Mouse (Mus musculus): ENCODE measurements around the gene Foxo4. TPM values are rescaled to one million over a fixed set of nuclear protein-coding genes. Genes with fewer than 3 reads are reported as not detected.

Gene Foxo4
- total and polyA plus RNA-seq, 2 experiments from 2014 or later: 1.6 to 34.3 TPM

DNA sequence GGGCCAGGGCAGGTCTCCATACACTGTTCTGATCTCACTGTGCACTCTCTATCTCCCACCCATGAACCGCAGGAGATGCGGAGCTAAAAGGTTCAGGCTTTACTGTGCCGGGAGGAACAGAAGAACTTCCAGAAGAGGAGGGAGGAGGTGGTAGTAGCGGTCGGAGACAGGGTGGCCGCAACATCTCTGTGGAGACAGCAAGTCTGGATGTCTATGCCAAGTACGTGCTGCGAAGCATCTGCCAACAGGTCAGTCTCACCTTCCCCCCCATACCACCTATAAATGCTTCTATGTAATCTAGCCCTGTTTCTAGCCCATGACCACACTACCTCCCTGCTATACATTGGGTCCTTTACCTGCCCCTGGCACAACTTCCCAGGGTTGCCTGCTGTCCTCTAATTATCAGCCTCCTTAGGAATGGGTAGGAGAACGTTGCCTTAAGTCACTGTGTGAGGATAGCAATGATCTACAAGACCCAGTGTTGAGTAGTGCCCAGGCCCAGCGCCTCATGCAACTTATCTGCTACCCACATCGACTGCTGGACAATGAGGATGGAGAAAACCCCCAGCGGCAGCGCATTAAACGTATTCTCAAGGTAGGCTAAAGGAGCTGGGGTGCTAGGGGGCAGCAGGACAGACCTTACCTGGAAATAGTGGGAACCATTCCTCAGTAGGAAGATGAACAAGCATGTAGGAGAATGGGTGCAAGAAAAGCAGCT, 31.8 kb downstream of the Foxo4 start:
- no peak overlapping the region for H3K9ac ChIP-seq (replicated peaks; ENCODE audit: low read depth, low read length)
- H3K4me3 ChIP-seq (ENCODE audit: low read depth, low read length): no peak overlapping the region
- no peaks in the 10 kb centered on the region for H3K9me3 ChIP-seq (replicated peaks; ENCODE audit: control insufficient read depth, low read length)
- no peak for ATAC-seq (ENCODE audit: insufficient read depth, low read depth)
- peaks cover 50% of the 10 kb centered on the region for H3K36me3 ChIP-seq (replicated peaks; ENCODE audit: control insufficient read depth, insufficient read depth, low read length)
- TF ChIP-seq CTCF (IDR thresholded peaks at IDR 0.05; ENCODE audit: low read depth) (no peak), EP300 (IDR thresholded peaks at IDR 0.05; ENCODE audit: low read depth) (no peak)
- no peak overlapping the region for H3K4me2 ChIP-seq (ENCODE audit: low read depth, low read length)
- DNase-seq (ENCODE audit: low spot score): no peak
- no peaks in the 10 kb centered on the region for H3K4me1 ChIP-seq (ENCODE audit: control insufficient read depth, insufficient read depth)
- H3K27ac ChIP-seq (ENCODE audit: low read depth): no peak overlapping the region
- H3K27me3 ChIP-seq (ENCODE audit: control insufficient read depth, insufficient read depth, low read length): no peaks in the 10 kb centered on the region
- 89% methylated on average over 13 of the region's 14 CpGs for WGBS

DNA sequence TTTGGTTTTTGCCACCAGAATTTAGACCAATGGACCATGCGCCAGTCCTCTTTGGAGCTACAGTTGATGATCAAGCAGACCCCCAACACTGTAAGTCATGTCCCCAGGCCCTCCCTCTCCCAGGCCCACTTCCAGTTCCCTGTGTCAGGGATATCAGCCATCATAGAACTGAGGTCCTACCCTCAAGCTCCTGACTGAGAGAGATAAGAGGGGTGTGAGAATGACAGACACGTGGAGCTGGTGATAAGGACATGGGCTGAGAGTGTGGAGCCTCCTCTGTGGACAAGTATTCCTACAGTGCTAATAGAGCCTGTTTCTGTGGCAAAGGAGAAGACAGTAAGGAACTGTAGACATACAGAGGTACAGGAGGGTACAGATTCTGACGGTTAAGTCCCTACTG, 33.2 kb downstream of the Foxo4 start:
- Histone ChIP-seq H3K4me3 (ENCODE audit: low read depth, low read length) (no peak overlapping the region), H3K27ac (ENCODE audit: low read depth) (no peak overlapping the region), H3K36me3 (replicated peaks; ENCODE audit: control insufficient read depth, insufficient read depth, low read length) (peaks cover 56% of the 10 kb centered on the region), H3K27me3 (ENCODE audit: control insufficient read depth, insufficient read depth, low read length) (no peaks in the 10 kb centered on the region), H3K4me2 (ENCODE audit: low read depth, low read length) (no peak overlapping the region), H3K9ac (replicated peaks; ENCODE audit: low read depth, low read length) (no peak overlapping the region), H3K4me1 (ENCODE audit: control insufficient read depth, insufficient read depth) (no peaks in the 10 kb centered on the region), H3K9me3 (replicated peaks; ENCODE audit: control insufficient read depth, low read length) (no peaks in the 10 kb centered on the region)
- ATAC-seq (ENCODE audit: insufficient read depth, low read depth) (no peak), DNase-seq (ENCODE audit: low spot score) (no peak)
- 56% methylated on average over 3 of the region's 3 CpGs for WGBS
- TF ChIP-seq CTCF (IDR thresholded peaks at IDR 0.05; ENCODE audit: low read depth): no peak

DNA sequence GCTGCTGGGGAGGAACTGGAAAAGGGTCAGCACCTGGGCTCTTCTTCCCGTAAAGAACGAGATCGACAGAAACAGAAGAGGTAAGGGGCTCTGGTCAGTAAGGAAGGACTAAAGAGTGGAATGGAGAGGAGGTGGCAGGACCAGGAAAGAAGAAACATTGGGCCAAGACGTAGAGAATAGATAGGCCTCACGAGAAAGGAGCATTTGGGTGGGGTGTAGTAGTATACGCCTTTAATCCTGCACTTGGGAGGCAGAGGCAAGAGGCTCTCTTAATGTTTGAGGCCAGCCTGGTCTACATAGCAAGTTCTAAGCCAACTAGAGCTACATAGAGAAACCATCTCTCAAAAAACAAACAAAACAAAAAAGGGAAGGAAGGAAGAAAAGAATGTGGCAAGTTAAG, 34.1 kb downstream of the Foxo4 start:
- Histone ChIP-seq H3K4me3 (ENCODE audit: low read depth, low read length) (no peak overlapping the region), H3K4me2 (ENCODE audit: low read depth, low read length) (no peak overlapping the region), H3K9me3 (replicated peaks; ENCODE audit: control insufficient read depth, low read length) (no peaks in the 10 kb centered on the region), H3K9ac (replicated peaks; ENCODE audit: low read depth, low read length) (no peak overlapping the region), H3K27ac (ENCODE audit: low read depth) (no peak overlapping the region), H3K4me1 (ENCODE audit: control insufficient read depth, insufficient read depth) (no peaks in the 10 kb centered on the region), H3K27me3 (ENCODE audit: control insufficient read depth, insufficient read depth, low read length) (no peaks in the 10 kb centered on the region), H3K36me3 (replicated peaks; ENCODE audit: control insufficient read depth, insufficient read depth, low read length) (peaks cover 56% of the 10 kb centered on the region)
- WGBS: 91% methylated on average over 6 of the region's 6 CpGs
- no peak for ATAC-seq (ENCODE audit: insufficient read depth, low read depth)
- no peak for DNase-seq (ENCODE audit: low spot score)
- TF ChIP-seq CTCF (IDR thresholded peaks at IDR 0.05; ENCODE audit: low read depth): no peak
- no peak for TF ChIP-seq EP300 (IDR thresholded peaks at IDR 0.05; ENCODE audit: low read depth)

DNA sequence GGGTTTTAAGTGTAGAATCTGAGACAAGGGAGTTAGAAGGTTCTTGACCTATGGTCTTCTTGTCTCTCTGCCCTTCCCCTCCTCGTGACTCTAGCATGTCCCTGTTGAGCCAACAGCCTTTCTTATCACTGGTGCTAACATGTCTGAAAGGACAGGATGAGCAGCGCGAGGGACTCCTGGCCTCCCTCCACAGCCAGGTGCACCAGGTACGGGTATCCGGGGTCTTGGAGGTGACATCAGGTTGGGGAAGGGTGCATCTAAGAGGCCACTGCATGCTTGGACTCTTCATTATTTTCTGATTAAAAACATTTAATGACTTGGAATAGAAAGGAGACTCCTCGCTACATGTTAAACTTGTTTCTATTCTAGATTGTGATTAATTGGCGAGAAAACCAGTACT, 34.7 kb downstream of the Foxo4 start:
- Histone ChIP-seq H3K36me3 (replicated peaks; ENCODE audit: control insufficient read depth, insufficient read depth, low read length) (peaks cover 58% of the 10 kb centered on the region), H3K4me1 (ENCODE audit: control insufficient read depth, insufficient read depth) (no peaks in the 10 kb centered on the region), H3K27me3 (ENCODE audit: control insufficient read depth, insufficient read depth, low read length) (no peaks in the 10 kb centered on the region), H3K27ac (ENCODE audit: low read depth) (no peak overlapping the region), H3K4me2 (ENCODE audit: low read depth, low read length) (no peak overlapping the region), H3K9ac (replicated peaks; ENCODE audit: low read depth, low read length) (no peak overlapping the region), H3K9me3 (replicated peaks; ENCODE audit: control insufficient read depth, low read length) (no peaks in the 10 kb centered on the region), H3K4me3 (ENCODE audit: low read depth, low read length) (no peak overlapping the region)
- 81% methylated on average over 7 of the region's 7 CpGs for WGBS
- ATAC-seq (ENCODE audit: insufficient read depth, low read depth) (no peak), DNase-seq (ENCODE audit: low spot score) (no peak)
- TF ChIP-seq CTCF (IDR thresholded peaks at IDR 0.05; ENCODE audit: low read depth): no peak
- TF ChIP-seq EP300 (IDR thresholded peaks at IDR 0.05; ENCODE audit: low read depth): no peak

DNA sequence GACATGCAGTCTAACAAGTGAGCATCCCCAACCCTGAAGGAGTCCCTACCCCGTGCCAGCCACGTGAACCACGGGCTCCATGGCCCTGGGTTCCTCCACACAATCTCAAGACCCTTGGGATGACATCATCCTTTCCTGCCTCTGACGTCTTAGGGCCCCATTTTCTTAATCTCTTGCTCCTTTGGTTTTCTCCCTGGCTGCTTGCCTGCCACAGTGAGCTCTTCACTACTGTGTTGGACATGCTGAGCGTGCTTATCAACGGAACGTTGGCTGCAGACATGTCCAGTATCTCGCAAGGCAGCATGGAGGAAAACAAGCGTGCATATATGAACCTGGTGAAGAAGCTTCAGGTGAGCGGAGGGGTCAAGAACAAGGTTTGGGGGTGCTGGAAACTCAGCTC, 35.8 kb downstream of the Foxo4 start:
- Histone ChIP-seq H3K9me3 (replicated peaks; ENCODE audit: control insufficient read depth, low read length) (no peaks in the 10 kb centered on the region), H3K27me3 (ENCODE audit: control insufficient read depth, insufficient read depth, low read length) (no peaks in the 10 kb centered on the region), H3K4me3 (ENCODE audit: low read depth, low read length) (no peak overlapping the region), H3K4me2 (ENCODE audit: low read depth, low read length) (no peak overlapping the region), H3K27ac (ENCODE audit: low read depth) (no peak overlapping the region), H3K36me3 (replicated peaks; ENCODE audit: control insufficient read depth, insufficient read depth, low read length) (peaks cover 61% of the 10 kb centered on the region), H3K9ac (replicated peaks; ENCODE audit: low read depth, low read length) (no peak overlapping the region), H3K4me1 (ENCODE audit: control insufficient read depth, insufficient read depth) (no peaks in the 10 kb centered on the region)
- no peak for ATAC-seq (ENCODE audit: insufficient read depth, low read depth)
- TF ChIP-seq CTCF (IDR thresholded peaks at IDR 0.05; ENCODE audit: low read depth): no peak
- no peak for TF ChIP-seq EP300 (IDR thresholded peaks at IDR 0.05; ENCODE audit: low read depth)
- DNase-seq (ENCODE audit: low spot score): no peak
- WGBS: 74% methylated on average over 10 of the region's 10 CpGs

DNA sequence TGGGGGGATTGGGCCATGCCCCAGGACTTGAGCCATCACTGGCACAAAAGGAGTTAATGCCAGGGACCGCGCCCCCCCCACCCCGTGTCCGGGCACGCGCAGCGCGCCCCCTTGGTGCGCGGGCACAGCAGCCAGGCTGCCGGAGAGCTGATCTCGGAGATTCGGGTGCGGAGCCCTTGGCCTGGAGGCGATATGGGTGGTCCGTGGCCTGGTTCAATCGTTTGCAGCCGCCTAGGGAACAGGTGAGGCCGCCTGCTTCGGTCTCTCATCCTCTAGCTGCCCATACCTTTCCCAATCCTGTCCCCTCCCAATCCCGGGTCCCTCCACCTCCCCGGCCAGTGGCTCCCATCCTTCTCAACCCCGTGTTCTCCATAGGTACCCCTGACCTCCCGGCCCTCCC, 44.7 kb downstream of the Foxo4 start, which contains the start of gene Nlgn3:
Gene Nlgn3, plus strand, starts transcription at position 114 of the 400 bp plus-strand sequence.
- TF ChIP-seq CTCF (IDR thresholded peaks at IDR 0.05; ENCODE audit: low read depth) (no peak), EP300 (IDR thresholded peaks at IDR 0.05; ENCODE audit: low read depth) (no peak)
- WGBS: 18% methylated on average over 9 of the region's 24 CpGs
- peak within 1 kb of the TSS; percentile 22 for H3K4me3 ChIP-seq (ENCODE audit: low read depth, low read length)
- H3K36me3 ChIP-seq (replicated peaks; ENCODE audit: control insufficient read depth, insufficient read depth, low read length): 0 out of 2 replicates have a peak, but pooled peaks cover 3% of the 10 kb centered on the region
- peak within 1 kb of the TSS; percentile 53 for H3K4me2 ChIP-seq (ENCODE audit: low read depth, low read length)
- no peaks in the 10 kb centered on the region for H3K9me3 ChIP-seq (replicated peaks; ENCODE audit: control insufficient read depth, low read length)
- no peak for ATAC-seq (ENCODE audit: insufficient read depth, low read depth)
- H3K4me1 ChIP-seq (ENCODE audit: control insufficient read depth, insufficient read depth): no peaks in the 10 kb centered on the region
- no peak within 1 kb of the TSS for H3K27ac ChIP-seq (ENCODE audit: low read depth)
- H3K27me3 ChIP-seq (ENCODE audit: control insufficient read depth, insufficient read depth, low read length): no peaks in the 10 kb centered on the region
- H3K9ac ChIP-seq (replicated peaks; ENCODE audit: low read depth, low read length): no peak within 1 kb of the TSS
- DNase-seq (ENCODE audit: low spot score): no peak
